Mouse (Mus musculus) midbrain, embryonic 10.5 days (tissue): ENCODE measurements around the gene Hs6st2. TPM values are rescaled to one million over a fixed set of nuclear protein-coding genes. Genes with fewer than 3 reads are reported as not detected.
A peak's percentile ranks its signal among the peaks of the same experiment; 100 is the strongest.

Experiments
- DNase-seq: peaks from one replicate; pipeline ENCODE4 v3.0.0-alpha.2; 2017; ENCODE audit warnings: low spot score
- H3K27ac ChIP-seq: fragments of 300-500 bp; sonication (generic); replicated peaks from 2 replicates; pipeline ENCODE4 v1.5.1; 2016; ENCODE audit warnings: mild to moderate bottlenecking
- H3K27me3 ChIP-seq: fragments of 300-500 bp; sonication (generic); 2 replicates; pipeline ENCODE4 v1.6.1; 2016; ENCODE audit warnings: low read depth, mild to moderate bottlenecking; ENCODE audit not compliant: poor library complexity, severe bottlenecking
- H3K36me3 ChIP-seq: fragments of 300-500 bp; sonication (generic); 2 replicates; pipeline ENCODE4 v1.6.1; 2016; ENCODE audit warnings: mild to moderate bottlenecking, moderate library complexity
- H3K4me1 ChIP-seq: fragments of 300-500 bp; sonication (generic); 2 replicates; pipeline ENCODE4 v1.6.1; 2016
- H3K4me3 ChIP-seq: fragments of 300-500 bp; sonication (generic); 2 replicates; pipeline ENCODE4 v1.5.1; 2016; ENCODE audit warnings: mild to moderate bottlenecking, moderate library complexity
- H3K9me3 ChIP-seq: fragments of 300-500 bp; sonication (generic); replicated peaks from 2 replicates; pipeline ENCODE4 v1.6.1; 2016; ENCODE audit warnings: mild to moderate bottlenecking
- WGBS: fragments of 180-500 bp; shearing (Covaris S2); methylation state at CpG from one replicate; pipeline ENCODE4 v1.1.7; 2016; 5-methylcytosine and 5-hydroxymethylcytosine counted together
- polyA plus RNA-seq: library from polyadenylated mRNA; unstranded; fragments of >200 nt; fragmentation: Nextera tagmentation; extraction: Ambion mirVana; gene quantifications from 2 replicates; pipeline ENCODE4 v1.2.1, GENCODE M21; 2016

Hs6st2 gene
- polyA plus RNA-seq = 10.9 and 13.2 TPM in 2 replicates

- Histone ChIP-seq H3K4me3 (peak within 1 kb of the TSS; percentile 61), H3K9me3 (no peaks in the 10 kb centered on the region), H3K27me3 (peaks cover 88% of the 10 kb centered on the region), H3K4me1 (peaks cover 34% of the 10 kb centered on the region), H3K36me3 (no peaks in the 10 kb centered on the region), H3K27ac (peak within 1 kb of the TSS; percentile 80)
- 19% methylated on average over 5 of the region's 5 CpGs for WGBS
- no peak for DNase-seq
These were observed at the start of gene Hs6st2 for GRCm38 (mm10) chrX:51681756-51682155. Gene Hs6st2 (minus strand): TSS chrX:51681856.

GRCm38 (mm10) chrX:51714086-51714745 lies 32.6 kb upstream of the Hs6st2 start:
- H3K4me1 ChIP-seq = no peaks in the 10 kb centered on the region
- 77% methylated on average over 8 of the region's 8 CpGs for WGBS
- H3K27ac ChIP-seq = no peak overlapping the region
- no peaks in the 10 kb centered on the region for H3K9me3 ChIP-seq
- no peak overlapping the region for H3K4me3 ChIP-seq
- H3K36me3 ChIP-seq = no peaks in the 10 kb centered on the region
- H3K27me3 ChIP-seq = peaks cover 16% of the 10 kb centered on the region; the same call in 1 of the 2 replicates
- DNase-seq = no peak

- no peaks in the 10 kb centered on the region for H3K36me3 ChIP-seq
- H3K9me3 ChIP-seq = no peaks in the 10 kb centered on the region
- H3K27me3 ChIP-seq = peaks cover 26% of the 10 kb centered on the region
- DNase-seq = no peak
- no peaks in the 10 kb centered on the region for H3K4me1 ChIP-seq
- H3K4me3 ChIP-seq = no peak overlapping the region
- H3K27ac ChIP-seq = no peak overlapping the region
- WGBS = 73% methylated on average over 1 of the region's 1 CpGs
These were observed 31.3 kb upstream of the Hs6st2 start for GRCm38 (mm10) chrX:51712996-51713395.

GRCm38 (mm10) chrX:51702823-51703222 lies 21.2 kb upstream of the Hs6st2 start:
- H3K27me3 ChIP-seq = peaks cover 19% of the 10 kb centered on the region
- no peaks in the 10 kb centered on the region for H3K9me3 ChIP-seq
- no peak overlapping the region for H3K4me3 ChIP-seq
- WGBS = 72% methylated on average over 4 of the region's 4 CpGs
- no peaks in the 10 kb centered on the region for H3K4me1 ChIP-seq
- H3K27ac ChIP-seq = no peak overlapping the region
- DNase-seq = no peak
- H3K36me3 ChIP-seq = no peaks in the 10 kb centered on the region

- WGBS = 69% methylated on average over 4 of the region's 4 CpGs
- no peaks in the 10 kb centered on the region for H3K9me3 ChIP-seq
- H3K27me3 ChIP-seq = peaks cover 19% of the 10 kb centered on the region
These were observed 17.4 kb upstream of the Hs6st2 start for GRCm38 (mm10) chrX:51699079-51699478.

GRCm38 (mm10) chrX:51686048-51686949 lies 4.6 kb upstream of the Hs6st2 start:
- Histone ChIP-seq H3K4me1 (peaks cover 13% of the 10 kb centered on the region), H3K27me3 (peaks cover 74% of the 10 kb centered on the region), H3K4me3 (no peak overlapping the region), H3K9me3 (no peaks in the 10 kb centered on the region), H3K36me3 (no peaks in the 10 kb centered on the region), H3K27ac (no peak overlapping the region)
- DNase-seq = no peak
- WGBS = 83% methylated on average over 6 of the region's 6 CpGs

More at GRCm38 (mm10) chrX:51699079-51699478, 17.4 kb upstream of the Hs6st2 start:
- no peak for DNase-seq
- Histone ChIP-seq H3K27ac (no peak overlapping the region), H3K36me3 (no peaks in the 10 kb centered on the region), H3K4me1 (no peaks in the 10 kb centered on the region), H3K4me3 (no peak overlapping the region)

- no peak for DNase-seq
- Histone ChIP-seq H3K9me3 (no peaks in the 10 kb centered on the region), H3K4me3 (no peak overlapping the region), H3K4me1 (peaks cover 25% of the 10 kb centered on the region), H3K36me3 (no peaks in the 10 kb centered on the region), H3K27me3 (peaks cover 92% of the 10 kb centered on the region), H3K27ac (no peak overlapping the region)
- 27% methylated on average over 3 of the region's 3 CpGs for WGBS
These were observed 2.8 kb upstream of the Hs6st2 start for GRCm38 (mm10) chrX:51684336-51685056.

- peak overlapping the region; percentile 61 for H3K4me3 ChIP-seq
- H3K4me1 ChIP-seq = peaks cover 34% of the 10 kb centered on the region
- peak overlapping the region; percentile 80 for H3K27ac ChIP-seq
- no peaks in the 10 kb centered on the region for H3K36me3 ChIP-seq
- H3K27me3 ChIP-seq = peaks cover 82% of the 10 kb centered on the region
- WGBS = 19% methylated on average over 43 of the region's 43 CpGs
- DNase-seq = peak; percentile 56
- no peaks in the 10 kb centered on the region for H3K9me3 ChIP-seq
These were observed 437 bp downstream of the Hs6st2 start for GRCm38 (mm10) chrX:51681170-51681667.

GRCm38 (mm10) chrX:51680428-51681169 lies 1.1 kb downstream of the Hs6st2 start:
- Histone ChIP-seq H3K9me3 (no peaks in the 10 kb centered on the region), H3K4me1 (peaks cover 34% of the 10 kb centered on the region), H3K4me3 (peak overlapping the region; percentile 61), H3K27me3 (peaks cover 76% of the 10 kb centered on the region), H3K27ac (peak overlapping the region; percentile 80), H3K36me3 (no peaks in the 10 kb centered on the region)
- DNase-seq = peak; percentile 58
- WGBS = 26% methylated on average over 59 of the region's 70 CpGs

GRCm38 (mm10) chrX:51679601-51680427 lies 1.8 kb downstream of the Hs6st2 start:
- Histone ChIP-seq H3K27me3 (peaks cover 70% of the 10 kb centered on the region), H3K36me3 (no peaks in the 10 kb centered on the region), H3K9me3 (no peaks in the 10 kb centered on the region), H3K27ac (peak overlapping the region; percentile 80), H3K4me1 (peaks cover 31% of the 10 kb centered on the region), H3K4me3 (peak overlapping the region; percentile 61)
- DNase-seq = peak; percentile 14
- WGBS = 26% methylated on average over 46 of the region's 46 CpGs

GRCm38 (mm10) chrX:51658236-51658635 lies 23.4 kb downstream of the Hs6st2 start:
- Histone ChIP-seq H3K27me3 (0 out of 2 replicates have a peak, but pooled peaks cover 5% of the 10 kb centered on the region), H3K9me3 (no peaks in the 10 kb centered on the region), H3K36me3 (no peaks in the 10 kb centered on the region), H3K4me3 (no peak overlapping the region), H3K4me1 (no peaks in the 10 kb centered on the region), H3K27ac (no peak overlapping the region)
- WGBS = 40% methylated on average over 2 of the region's 2 CpGs
- no peak for DNase-seq
